Mouse (Mus musculus) heart, postnatal 4 days (tissue): ENCODE results near the gene Slc2a12. TPM values are rescaled to one million over a fixed set of nuclear protein-coding genes. Genes with fewer than 3 reads are reported as not detected.
A peak's percentile ranks its signal among the peaks of the same experiment; 100 is the strongest.

Experiments used
- DNase-seq: peaks from one replicate; pipeline ENCODE4 v3.0.0; 2021
- microRNA-seq, 2 experiments: library from miRNA; unstranded; fragments of <30 nt; microRNA quantifications; one replicate each; pipeline ENCODE4 v1.2.0; 2021 to 2022
- total RNA-seq, 2 experiments: library from RNA; stranded (reverse); gene quantifications; 2 replicates each; pipeline ENCODE4 v1.2.3; 2021

The Slc2a12 gene
- total RNA-seq, 2 experiments from 2014 or later, result 5.9 to 10.9 TPM

DNA sequence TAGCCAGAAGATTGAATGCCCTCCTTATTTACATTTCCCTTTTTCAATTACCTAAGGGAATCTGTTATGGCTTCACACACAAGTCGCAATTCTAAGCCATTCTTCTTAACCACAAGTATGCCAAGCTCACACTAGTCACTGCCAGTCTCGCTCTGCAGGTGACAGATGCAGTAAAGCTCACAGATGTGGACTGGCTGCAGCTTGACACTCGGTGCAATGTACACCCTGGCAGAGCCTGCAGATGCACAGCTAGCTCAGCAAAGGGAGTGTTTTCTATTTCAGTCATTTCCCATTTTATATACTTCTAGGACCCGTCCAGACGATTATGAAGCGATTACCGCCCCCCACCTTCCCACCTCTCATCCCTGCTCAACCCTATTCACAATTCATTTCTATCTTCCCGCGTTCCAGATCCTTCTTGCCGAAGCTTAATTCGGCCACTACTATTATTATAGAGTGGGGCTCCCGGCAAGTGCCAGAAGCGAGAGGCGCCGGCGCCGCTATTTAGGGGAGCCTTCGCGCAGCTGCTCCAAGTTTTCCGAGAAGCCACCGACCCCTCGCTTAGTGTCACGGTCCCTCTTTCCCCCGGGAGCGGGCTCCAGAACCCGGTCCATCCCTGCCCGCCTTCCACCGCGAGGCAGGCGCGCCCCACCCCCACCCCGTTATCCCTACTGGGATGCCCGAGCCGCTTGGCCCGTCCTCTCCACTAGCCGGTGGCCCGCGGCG, 85.6 kb downstream of the Slc2a12 start:
- DNase-seq, result no peak

- no peak for DNase-seq
These were observed 86.1 kb downstream of the Slc2a12 start for GRCm38 (mm10) chr10:22730992-22731271.

DNA sequence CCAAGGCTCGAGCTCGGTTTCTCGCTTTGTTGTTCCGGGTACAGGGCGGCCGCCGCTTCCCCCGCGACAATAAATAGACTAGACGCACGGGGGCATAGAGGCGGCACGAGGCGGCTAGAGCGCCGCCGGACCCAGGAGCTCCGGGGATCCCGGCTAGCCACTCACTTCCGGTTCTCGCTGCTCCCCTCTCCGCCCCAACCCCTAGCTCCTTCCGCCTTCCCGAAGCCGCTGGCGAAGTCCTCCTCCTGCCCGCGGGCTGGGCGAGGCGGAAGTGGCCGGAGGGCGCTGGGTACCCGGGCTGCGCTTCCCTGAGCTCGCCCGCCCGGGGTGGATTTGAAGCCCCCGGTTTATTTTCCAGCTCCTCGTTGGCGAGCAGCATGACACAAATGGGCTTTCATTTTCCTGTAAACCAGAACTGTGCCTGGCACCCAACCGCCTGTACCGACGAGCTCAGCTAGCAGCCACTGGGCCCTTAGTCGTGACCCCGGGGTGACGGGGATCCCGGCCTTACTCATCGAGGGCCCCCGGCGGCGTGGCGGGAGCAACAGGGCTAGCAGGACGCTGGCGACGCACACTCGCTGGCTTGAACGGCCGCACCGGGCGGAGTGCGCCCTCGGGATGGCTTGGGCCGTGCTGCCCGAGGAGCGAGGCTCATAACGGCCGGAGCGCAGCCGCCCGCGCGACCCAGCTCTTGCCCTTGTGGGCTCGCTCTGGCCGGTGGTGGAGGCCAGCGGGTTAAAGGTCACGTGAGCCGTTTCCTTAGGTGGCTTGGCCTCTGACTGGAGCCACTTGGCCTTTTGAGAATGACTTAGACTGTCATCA, 86.7 kb downstream of the Slc2a12 start, which contains the start of gene Tbpl1:
Gene Tbpl1, minus strand, starts transcription at position 667 of the 822 bp plus-strand sequence.
- peak; percentile 94 for DNase-seq

GRCm38 (mm10) chr10:22732181-22732580, 87.4 kb downstream of the Slc2a12 start:
- DNase-seq, result no peak

DNA sequence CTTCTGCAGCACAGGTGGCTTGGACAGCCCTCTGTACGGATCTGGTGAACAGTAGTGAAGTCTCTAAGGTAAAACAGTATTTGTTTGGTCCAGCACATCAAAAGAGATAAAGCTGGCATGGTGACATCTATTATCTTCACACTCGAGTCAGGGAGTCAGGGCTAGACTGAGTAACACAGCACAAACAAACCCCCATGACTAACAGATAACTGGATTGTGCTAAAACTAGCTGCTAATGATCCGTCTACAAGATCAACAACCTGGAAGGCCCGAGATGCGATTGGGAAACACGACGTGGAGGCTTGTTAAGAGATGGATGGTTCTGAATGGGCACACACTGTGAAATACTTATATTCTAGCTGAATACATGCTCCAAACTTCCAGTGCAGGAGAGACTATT, 101.1 kb downstream of the Slc2a12 start:
- no peak for DNase-seq

GRCm38 (mm10) chr10:22746334-22747322, 101.8 kb downstream of the Slc2a12 start:
- DNase-seq, result no peak

GRCm38 (mm10) chr10:22751175-22751682, 106.4 kb downstream of the Slc2a12 start:
- DNase-seq, result no peak

Small RNAs within 50 kb of the gene (microRNA-seq; reads per million reads assigned to microRNA genes)
- 0 to 0.61 reads per million in 2 experiments for gene Mir7663

Other genes with a start within 250 kb of the Slc2a12 start
- 10 to 100 TPM; 28.8 to 31.7 TPM for gene Tbpl1, start 86.9 kb downstream of the Slc2a12 start, total RNA-seq
- gene Tcf21, start 175.2 kb downstream of the Slc2a12 start, total RNA-seq, result 10 to 100 TPM; 38.6 to 44.5 TPM